Mouse (Mus musculus): ENCODE data around the gene Doc2a. TPM values are rescaled to one million over a fixed set of nuclear protein-coding genes. Genes with fewer than 3 reads are reported as not detected.

Doc2a gene
- 0.15 and 0.41 TPM in 2 replicates for polyA plus RNA-seq (2015; fragmentation: Nextera tagmentation; extraction: Ambion mirVana)

GRCm38 (mm10) chr7:126847116-126847420 is at the start of gene Doc2a:
Gene Doc2a, plus strand, starts transcription at chr7:126847416.
- Histone ChIP-seq H3K4me3 (ENCODE audit: low read depth, low read length) (peak within 1 kb of the TSS; percentile 50), H3K4me2 (replicated peaks; ENCODE audit: low read depth) (peak within 1 kb of the TSS; percentile 91), H3K4me1 (replicated peaks; ENCODE audit: control insufficient read depth, insufficient read depth) (no peaks in the 10 kb centered on the region), H3K27me3 (ENCODE audit: control insufficient read depth, insufficient read depth, low read length) (peaks cover 4% of the 10 kb centered on the region; the same call in 1 of the 2 replicates), H3K9me3 (ENCODE audit: control insufficient read depth, low read length) (no peaks in the 10 kb centered on the region), H3K36me3 (ENCODE audit: control insufficient read depth, insufficient read depth, low read length) (no peaks in the 10 kb centered on the region), H3K27ac (replicated peaks) (no peak within 1 kb of the TSS), H3K9ac (ENCODE audit: low read length) (peak within 1 kb of the TSS; percentile 47)
- DNase-seq (ENCODE audit: low spot score) (no peak), ATAC-seq (ENCODE audit: low FRiP score, low TSS enrichment) (no peak)
- TF ChIP-seq EP300 (optimal IDR thresholded peaks at IDR 0.05) (no peak), CTCF (IDR thresholded peaks at IDR 0.05; ENCODE audit: low read depth) (no peak)
- WGBS = 37% methylated on average over 4 of the region's 4 CpGs

- H3K9me3 ChIP-seq (ENCODE audit: control insufficient read depth, low read length) = no peaks in the 10 kb centered on the region
Measured at GRCm38 (mm10) chr7:126798127-126799049, 48.8 kb upstream of the Doc2a start.

GRCm38 (mm10) chr7:126799050-126799467 is 48.2 kb upstream of the Doc2a start:
- H3K27ac ChIP-seq (replicated peaks) = peak overlapping the region; percentile 96
- H3K36me3 ChIP-seq (ENCODE audit: control insufficient read depth, insufficient read depth, low read length) = peaks cover 16% of the 10 kb centered on the region; the same call in 1 of the 2 replicates
- ATAC-seq (ENCODE audit: low FRiP score, low TSS enrichment) (peak; percentile 94), DNase-seq (ENCODE audit: low spot score) (peak; percentile 97)
- H3K27me3 ChIP-seq (ENCODE audit: control insufficient read depth, insufficient read depth, low read length) = no peaks in the 10 kb centered on the region
- peak overlapping the region; percentile 83 for H3K9ac ChIP-seq (ENCODE audit: low read length)
- no peaks in the 10 kb centered on the region for H3K9me3 ChIP-seq (ENCODE audit: control insufficient read depth, low read length)
- H3K4me1 ChIP-seq (replicated peaks; ENCODE audit: control insufficient read depth, insufficient read depth) = no peaks in the 10 kb centered on the region; the same call in 1 of the 2 replicates
- WGBS = 0% methylated on average over 29 of the region's 36 CpGs
- peak overlapping the region; percentile 80 for H3K4me3 ChIP-seq (ENCODE audit: low read depth, low read length)
- peak overlapping the region; percentile 83 for H3K4me2 ChIP-seq (replicated peaks; ENCODE audit: low read depth)
- TF ChIP-seq EP300 (optimal IDR thresholded peaks at IDR 0.05) = no peak
- peak; percentile 68 for TF ChIP-seq CTCF (IDR thresholded peaks at IDR 0.05; ENCODE audit: low read depth)

More at GRCm38 (mm10) chr7:126798127-126799049, 48.8 kb upstream of the Doc2a start:
- H3K9ac ChIP-seq (ENCODE audit: low read length) = peak overlapping the region; percentile 83
- ATAC-seq (ENCODE audit: low FRiP score, low TSS enrichment) (no peak), DNase-seq (ENCODE audit: low spot score) (no peak)
- TF ChIP-seq EP300 (optimal IDR thresholded peaks at IDR 0.05) (no peak), CTCF (IDR thresholded peaks at IDR 0.05; ENCODE audit: low read depth) (no peak)
- H3K4me2 ChIP-seq (replicated peaks; ENCODE audit: low read depth) = peak overlapping the region; percentile 83
- H3K4me3 ChIP-seq (ENCODE audit: low read depth, low read length) = peak overlapping the region; percentile 80
- no peaks in the 10 kb centered on the region; the same call in 1 of the 2 replicates for H3K4me1 ChIP-seq (replicated peaks; ENCODE audit: control insufficient read depth, insufficient read depth)
- peaks cover 16% of the 10 kb centered on the region; the same call in 1 of the 2 replicates for H3K36me3 ChIP-seq (ENCODE audit: control insufficient read depth, insufficient read depth, low read length)
- peak overlapping the region; percentile 93 for H3K27ac ChIP-seq (replicated peaks)
- H3K27me3 ChIP-seq (ENCODE audit: control insufficient read depth, insufficient read depth, low read length) = no peaks in the 10 kb centered on the region
- whole genome bisulfite sequencing = 1% methylated on average over 40 of the region's 40 CpGs

- ATAC-seq (ENCODE audit: low FRiP score, low TSS enrichment) = peak; percentile 85
- TF ChIP-seq EP300 (optimal IDR thresholded peaks at IDR 0.05) = no peak
- TF ChIP-seq CTCF (IDR thresholded peaks at IDR 0.05; ENCODE audit: low read depth) = peak; percentile 46
- H3K36me3 ChIP-seq (ENCODE audit: control insufficient read depth, insufficient read depth, low read length) = peaks cover 14% of the 10 kb centered on the region; the same call in 1 of the 2 replicates
- peak overlapping the region; percentile 80 for H3K4me3 ChIP-seq (ENCODE audit: low read depth, low read length)
- no peaks in the 10 kb centered on the region for H3K9me3 ChIP-seq (ENCODE audit: control insufficient read depth, low read length)
- H3K27ac ChIP-seq (replicated peaks) = peak overlapping the region; percentile 96
- H3K9ac ChIP-seq (ENCODE audit: low read length) = peak overlapping the region; percentile 76
- 3% methylated on average over 34 of the region's 38 CpGs for WGBS
- no peak for DNase-seq (ENCODE audit: low spot score)
- no peaks in the 10 kb centered on the region; the same call in 1 of the 2 replicates for H3K4me1 ChIP-seq (replicated peaks; ENCODE audit: control insufficient read depth, insufficient read depth)
- H3K27me3 ChIP-seq (ENCODE audit: control insufficient read depth, insufficient read depth, low read length) = no peaks in the 10 kb centered on the region
- peak overlapping the region; percentile 68 for H3K4me2 ChIP-seq (replicated peaks; ENCODE audit: low read depth)
Measured at GRCm38 (mm10) chr7:126799468-126800268, 47.5 kb upstream of the Doc2a start.

GRCm38 (mm10) chr7:126800269-126801056 is 46.8 kb upstream of the Doc2a start:
- 52% methylated on average over 5 of the region's 5 CpGs for WGBS
- H3K4me3 ChIP-seq (ENCODE audit: low read depth, low read length) = peak overlapping the region; percentile 80
- H3K27me3 ChIP-seq (ENCODE audit: control insufficient read depth, insufficient read depth, low read length) = no peaks in the 10 kb centered on the region
- H3K9ac ChIP-seq (ENCODE audit: low read length) = peak overlapping the region; percentile 76
- peaks cover 8% of the 10 kb centered on the region; the same call in 1 of the 2 replicates for H3K36me3 ChIP-seq (ENCODE audit: control insufficient read depth, insufficient read depth, low read length)
- H3K4me2 ChIP-seq (replicated peaks; ENCODE audit: low read depth) = peak overlapping the region; percentile 68
- ATAC-seq (ENCODE audit: low FRiP score, low TSS enrichment) (no peak), DNase-seq (ENCODE audit: low spot score) (no peak)
- no peaks in the 10 kb centered on the region for H3K9me3 ChIP-seq (ENCODE audit: control insufficient read depth, low read length)
- H3K4me1 ChIP-seq (replicated peaks; ENCODE audit: control insufficient read depth, insufficient read depth) = no peaks in the 10 kb centered on the region; the same call in 1 of the 2 replicates
- peak overlapping the region; percentile 96 for H3K27ac ChIP-seq (replicated peaks)
- TF ChIP-seq EP300 (optimal IDR thresholded peaks at IDR 0.05) = no peak
- no peak; the same call in 1 of the 2 replicates for TF ChIP-seq CTCF (IDR thresholded peaks at IDR 0.05; ENCODE audit: low read depth)
